Mouse (Mus musculus) CD4-positive helper T cell, adult 2 months (primary cell): ENCODE measurements around the gene Clasrp.

Source experiments
- DNase-seq: peaks from one replicate; pipeline ENCODE4 v3.0.0-alpha.2; 2012; ENCODE audit warnings: low read depth, missing footprints, low spot score

Gene Clasrp

DNA sequence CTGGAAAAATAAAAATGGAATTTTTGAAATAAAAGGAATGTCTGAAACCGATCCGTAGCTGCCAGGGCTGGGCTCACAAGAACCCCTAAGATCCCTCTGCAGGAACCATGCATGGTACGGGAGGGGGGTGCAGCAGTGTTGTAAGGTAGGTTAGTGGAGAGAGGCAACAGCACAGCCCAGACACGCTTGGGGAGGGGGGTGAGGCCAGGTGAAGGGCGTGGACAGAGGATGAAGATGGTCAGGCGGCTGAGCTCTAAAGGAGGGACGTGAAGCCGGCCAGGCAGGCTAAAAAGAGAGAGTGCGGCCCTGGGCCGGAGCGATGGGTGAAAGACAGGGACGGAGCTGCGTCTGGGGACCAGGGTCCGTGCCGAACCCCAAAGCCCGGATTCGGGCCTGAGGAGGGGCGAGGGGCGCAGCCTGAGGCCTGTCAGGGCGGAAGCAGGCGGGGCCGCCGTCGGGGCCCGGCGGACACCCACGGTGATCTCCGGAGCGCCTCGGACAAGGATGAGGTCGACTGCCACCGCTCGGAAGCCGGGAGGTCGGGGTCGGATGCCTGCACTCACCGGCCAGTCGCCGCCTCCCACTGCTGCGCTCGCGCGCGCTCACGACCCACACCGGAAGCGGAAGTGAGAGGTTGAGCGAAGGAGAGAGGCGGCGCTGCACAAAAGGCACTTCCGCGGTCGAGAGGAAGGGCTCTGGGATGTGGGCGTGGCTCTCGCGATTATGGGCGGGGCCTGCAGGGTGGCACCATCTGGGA, at the start of gene Clasrp:
Gene Clasrp, minus strand, starts transcription at position 638 of the 757 bp plus-strand sequence.
- DNase-seq, result peak; percentile 95

DNA sequence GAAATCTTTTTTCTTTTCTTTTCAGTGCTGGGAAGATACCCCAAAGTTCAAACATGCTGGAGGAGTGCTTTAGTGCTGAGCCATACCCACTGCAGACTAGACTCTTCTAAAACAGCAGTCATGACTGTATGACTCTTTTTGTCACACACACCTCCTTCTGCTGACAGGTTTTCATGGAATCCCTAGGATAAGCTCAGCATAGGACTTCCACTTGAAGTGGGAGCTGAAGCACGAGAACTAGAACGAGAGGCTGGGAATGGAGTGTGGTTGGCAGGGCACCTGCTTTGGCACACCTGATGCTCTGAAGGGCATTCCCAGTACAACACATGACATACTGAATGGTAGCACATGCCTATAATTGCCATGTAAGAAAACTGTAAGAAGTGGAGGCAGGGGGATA, 48.3 kb upstream of the Clasrp start:
- DNase-seq, result no peak

DNA sequence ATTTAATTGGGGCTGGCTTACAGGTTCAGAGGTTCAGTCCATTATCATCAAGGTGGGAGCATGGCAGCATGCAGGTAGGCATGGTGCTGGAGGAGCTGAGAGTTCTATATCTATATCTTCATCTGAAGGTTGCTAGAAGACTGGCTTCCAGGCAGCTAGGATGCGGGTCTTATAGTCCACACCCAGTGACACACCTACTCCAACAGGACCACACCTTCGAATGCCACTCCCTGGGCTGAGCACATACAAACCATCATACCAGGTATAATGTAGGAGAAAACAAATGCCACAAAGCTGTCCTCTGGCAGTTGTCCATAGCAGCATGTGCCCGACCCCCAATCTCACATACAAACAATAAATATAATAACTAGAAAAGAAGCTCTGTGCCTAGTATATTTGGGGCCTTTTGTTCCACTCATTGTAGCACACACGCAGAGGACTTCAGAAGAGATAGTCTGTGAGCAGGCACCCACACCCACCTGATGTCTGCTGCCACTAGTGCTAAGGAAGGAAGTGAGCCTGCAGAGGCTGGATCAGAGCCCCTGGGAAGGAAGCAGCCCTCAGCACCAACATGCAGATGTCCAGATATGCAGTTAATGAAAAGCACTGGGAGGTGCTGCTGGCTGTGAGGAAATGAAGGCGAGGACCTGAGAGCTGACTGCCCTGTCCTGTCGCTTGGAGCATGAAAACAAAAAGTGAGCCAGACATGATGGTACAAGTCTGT, 46.9 kb upstream of the Clasrp start:
- no peak for DNase-seq

DNA sequence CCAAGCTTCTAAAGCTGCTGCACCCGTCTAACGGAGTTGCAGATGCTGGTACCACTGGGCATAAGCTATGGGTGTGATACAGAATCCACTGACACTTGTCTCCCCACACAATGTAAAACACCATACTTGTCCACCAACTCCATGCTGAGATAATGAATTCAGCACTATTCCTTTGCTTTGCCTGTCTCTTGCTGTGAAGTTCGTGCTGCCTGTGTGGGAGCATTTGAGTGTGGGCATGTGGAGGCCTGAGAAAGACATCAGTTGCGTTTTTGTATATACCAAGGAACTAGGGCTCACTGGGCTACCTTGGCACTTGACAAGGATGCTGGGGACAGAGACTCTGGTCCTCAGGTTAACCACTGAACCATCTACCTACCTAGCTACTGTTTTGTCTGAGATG, 36.9 kb upstream of the Clasrp start:
- DNase-seq, result no peak

DNA sequence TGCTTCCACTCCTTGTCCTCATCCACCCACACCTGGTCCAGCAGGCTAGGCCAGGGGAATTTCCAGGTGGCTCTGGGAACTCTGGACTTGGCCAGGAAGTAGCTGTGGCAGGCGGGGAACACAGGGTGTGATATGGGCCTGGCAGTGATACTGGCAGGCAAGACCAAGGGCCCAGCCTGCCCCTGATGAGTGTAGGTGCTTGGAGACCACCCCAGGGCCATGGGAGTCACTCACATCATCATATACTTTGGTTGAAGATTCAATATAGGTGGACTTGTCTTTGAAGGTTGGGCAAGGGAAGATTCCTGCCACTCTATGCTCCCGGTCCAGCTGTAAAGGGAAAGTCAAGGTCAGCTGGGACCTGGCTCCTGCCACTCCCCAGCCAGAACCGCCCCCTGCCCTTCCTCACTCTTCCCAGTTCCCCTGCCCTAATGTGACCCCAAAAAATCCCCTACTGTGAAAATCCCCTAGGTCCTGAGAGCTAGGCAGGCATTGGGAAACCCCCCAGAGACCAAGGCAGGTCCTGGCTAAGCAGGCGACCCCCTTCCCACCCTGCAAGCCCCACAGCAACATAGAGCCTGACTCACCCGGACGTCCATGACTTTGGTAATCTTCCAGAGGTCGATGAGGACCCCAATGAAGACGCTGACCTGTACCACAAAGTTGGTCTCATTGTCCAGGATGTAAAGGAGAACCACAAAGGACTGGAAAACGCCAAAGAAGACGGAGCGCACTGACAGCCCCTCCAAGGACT, 31.0 kb upstream of the Clasrp start:
- DNase-seq, result no peak

DNA sequence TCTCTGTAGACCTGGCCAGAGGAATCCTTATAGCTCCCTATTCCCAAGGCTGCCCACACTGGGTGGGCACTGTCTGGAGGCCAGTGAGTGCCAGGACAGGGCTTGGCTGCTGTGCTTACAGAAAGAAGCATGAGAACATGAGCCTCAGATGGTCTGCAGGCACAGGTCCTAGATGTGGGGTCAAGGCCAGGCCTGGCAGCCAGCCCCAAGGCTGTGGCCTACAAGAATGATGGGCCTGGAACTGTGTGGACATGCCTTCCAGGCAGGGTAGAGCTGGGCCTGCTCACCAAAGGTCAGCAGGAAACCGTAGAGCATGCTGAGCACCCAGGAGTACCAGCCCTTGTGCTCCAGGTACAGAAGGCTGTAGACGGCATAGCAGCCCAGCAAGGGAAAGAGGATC, 30.3 kb upstream of the Clasrp start:
- DNase-seq, result no peak

DNA sequence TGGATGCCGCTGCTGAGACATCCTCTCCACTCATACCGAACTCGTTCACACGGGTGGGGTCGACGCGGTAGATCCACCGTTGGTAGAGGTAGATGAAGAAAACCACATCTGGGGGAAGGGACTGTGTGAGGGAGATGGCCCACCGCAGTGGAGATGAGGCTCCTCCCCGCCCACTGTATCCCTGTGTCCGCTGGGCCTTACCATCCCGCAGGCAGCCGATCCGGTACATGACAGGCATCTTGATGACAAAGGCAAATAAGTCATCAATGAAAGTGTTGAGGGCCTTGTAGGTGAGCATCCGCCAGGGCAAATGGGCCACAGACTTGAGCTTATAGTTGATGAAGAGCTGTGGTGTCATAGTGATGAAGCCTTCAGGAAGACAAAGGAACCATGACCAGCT, 29.6 kb upstream of the Clasrp start:
- DNase-seq, result no peak

DNA sequence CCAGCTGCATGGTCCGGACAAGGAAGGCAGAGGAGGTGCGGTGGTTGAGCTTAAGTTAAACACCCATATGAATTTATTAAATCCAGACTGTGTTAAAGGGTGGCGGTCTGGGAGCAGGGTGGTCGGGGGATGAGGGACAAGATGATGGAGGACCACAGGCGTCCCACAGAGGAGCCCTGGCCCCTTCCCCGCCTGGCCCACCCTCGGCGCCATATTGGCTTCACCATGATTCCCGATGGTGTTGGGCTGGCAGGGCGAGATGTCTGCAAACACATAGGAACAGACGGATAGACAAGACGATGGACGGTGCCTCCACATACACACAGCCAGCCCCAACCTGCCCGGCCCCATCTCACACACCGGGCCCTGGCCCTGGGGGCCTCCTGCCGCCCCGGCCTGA, 28.9 kb upstream of the Clasrp start:
- DNase-seq, result no peak

DNA sequence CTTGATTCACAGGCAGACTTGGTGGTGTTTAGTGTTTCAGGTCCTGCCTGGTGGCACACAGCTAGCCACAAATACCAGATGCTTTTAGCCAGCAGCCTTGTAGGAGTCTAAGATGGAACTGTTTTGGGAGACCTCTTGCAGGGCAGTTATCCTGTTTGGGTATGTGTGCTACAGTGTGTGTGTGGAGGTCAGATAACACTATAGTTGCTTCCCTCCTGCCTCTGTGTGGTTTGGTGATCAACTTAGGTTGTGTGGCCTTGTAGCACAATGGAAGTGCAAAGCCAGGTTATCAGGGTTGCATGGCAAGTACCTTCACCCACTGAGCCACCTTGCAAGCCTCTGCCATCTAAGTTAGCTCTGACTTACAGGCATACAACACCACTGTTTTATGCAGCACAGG, 28.4 kb upstream of the Clasrp start:
- DNase-seq, result no peak

DNA sequence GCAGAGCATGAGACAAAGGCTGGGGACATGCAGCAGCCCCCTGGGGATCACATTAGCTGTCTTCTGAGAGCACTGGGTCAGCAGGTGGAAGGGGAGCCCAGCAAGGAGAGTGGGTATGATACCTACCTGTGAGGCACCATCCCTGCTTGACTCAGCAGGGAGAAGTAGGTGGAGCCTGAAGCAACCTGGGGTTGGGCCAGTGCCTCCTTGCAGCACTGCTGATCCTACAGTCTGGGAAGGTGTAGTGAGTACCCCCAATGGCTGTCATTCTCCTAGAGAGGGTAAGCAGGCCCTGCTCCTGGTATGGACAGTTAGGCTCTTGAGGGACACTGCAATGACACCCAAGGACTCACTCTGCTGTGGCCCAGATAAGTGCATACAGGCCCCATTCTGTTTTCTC, 28.0 kb upstream of the Clasrp start:
- DNase-seq, result no peak

DNA sequence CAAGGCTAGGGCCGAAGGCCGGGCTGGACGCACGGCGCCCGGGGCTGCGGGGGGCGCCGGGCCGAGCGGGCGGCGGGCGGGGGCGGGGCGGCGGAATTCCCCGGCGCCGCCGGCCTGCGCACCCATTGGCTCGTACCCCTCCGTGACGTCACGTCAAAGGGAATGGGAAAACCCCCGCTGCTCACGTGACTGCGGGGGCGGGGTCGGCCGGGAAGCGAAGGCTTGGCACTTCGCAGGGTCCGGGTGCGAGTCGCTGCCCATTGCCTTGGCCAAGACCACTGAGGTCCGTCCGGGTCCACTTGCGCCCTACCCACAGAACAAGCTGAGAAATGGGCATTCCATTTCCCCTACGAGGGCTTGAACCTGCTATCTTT, 25.1 kb upstream of the Clasrp start, which contains the start of gene Relb:
Gene Relb, minus strand, starts transcription at position 78 of the 374 bp plus-strand sequence.
- peak; percentile 92 for DNase-seq

DNA sequence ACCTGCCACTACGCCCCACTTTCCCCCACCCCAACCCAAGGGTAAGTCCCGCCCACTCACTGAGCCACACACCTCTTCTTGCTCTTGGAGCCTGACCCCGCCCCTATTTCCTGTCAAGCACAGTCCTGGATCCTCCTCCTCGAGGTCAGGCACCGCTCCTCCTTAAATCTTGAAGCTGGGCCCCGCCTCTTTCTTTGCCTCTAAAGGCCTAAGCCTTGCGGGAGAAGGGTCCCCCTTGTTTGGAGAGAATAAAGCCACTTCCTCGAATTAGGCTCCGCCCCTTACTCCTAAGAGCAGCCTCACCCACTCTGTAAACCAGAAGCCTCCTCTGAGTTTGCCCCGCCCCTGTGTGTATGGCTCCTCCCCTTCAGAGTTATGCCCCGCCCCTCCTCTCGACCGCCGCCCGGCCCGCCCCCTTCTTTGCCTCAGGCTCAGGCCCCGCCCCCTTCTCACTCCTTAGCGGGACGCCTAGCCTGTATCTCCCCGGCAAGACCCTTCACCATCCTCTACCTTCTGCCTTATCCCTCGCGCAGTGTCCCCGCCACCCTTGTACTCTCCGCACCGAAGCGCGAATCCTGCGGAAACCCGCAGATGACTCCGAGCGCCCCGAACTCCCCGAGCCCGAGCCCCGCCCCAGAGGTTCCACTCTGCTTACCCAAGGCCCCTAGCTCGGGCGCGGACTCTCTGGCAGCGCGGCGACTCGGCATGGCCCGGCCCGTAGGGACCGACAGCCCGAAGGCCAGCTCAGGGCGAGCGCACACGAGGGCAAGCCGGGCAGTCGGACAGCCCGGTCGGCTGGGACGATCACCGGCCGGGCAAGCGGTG, 24.5 kb upstream of the Clasrp start:
- DNase-seq, result peak; percentile 100

DNA sequence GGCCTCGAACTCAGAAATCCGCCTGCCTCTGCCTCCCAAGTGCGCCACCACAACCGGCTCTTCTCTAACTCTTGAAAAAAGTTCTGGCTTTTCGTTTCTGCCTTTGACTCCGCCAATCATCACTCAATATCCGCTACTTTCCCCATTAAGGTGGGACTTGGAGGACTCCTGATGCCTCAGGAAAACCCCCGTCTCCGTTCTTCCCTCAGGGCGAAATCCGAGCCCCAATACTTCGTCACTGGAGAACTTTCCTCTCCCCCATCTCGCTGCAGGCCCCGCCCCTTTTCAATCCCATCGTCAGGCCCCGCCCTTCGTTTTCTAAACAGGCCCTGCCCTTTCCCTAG, 23.9 kb upstream of the Clasrp start:
- no peak for DNase-seq

DNA sequence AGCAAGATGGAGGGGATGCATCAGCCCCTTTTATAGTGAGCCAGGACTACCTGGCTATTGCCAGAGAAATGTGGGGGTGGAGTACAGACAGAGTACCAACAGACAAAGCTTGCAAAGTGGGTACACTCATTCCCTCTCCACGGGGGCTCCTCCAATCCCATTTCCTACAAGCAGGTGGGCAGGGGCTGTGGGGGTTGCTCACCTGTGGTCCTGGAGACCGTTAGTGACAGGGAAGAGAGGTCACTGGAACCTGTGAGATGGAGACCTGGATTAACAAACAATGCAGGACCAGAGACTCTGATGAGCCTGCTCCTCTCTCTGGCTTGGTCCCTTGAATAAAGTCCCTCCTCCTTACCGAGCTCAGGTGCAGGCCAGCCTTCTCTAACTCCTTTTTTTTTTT, 23.4 kb upstream of the Clasrp start:
- no peak for DNase-seq

DNA sequence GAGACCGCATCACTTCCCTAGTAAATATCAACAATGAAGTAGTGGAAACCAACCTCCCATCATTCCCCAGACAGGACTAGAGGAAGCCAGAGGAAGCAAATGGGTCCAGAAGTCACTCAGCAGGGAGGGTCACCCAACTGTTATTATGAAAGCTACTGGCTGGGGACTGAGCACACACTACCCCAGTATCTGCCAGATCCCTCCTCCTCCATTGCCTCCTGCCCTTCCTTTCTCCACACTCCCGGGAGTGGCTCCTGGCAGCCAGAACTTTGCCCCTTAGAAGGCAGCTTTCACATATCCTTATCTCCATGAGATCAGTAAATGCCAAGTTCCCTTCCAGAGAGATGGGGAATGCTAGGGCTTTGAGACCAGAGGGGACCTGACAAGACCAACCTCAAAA, 19.1 kb upstream of the Clasrp start:
- no peak for DNase-seq

DNA sequence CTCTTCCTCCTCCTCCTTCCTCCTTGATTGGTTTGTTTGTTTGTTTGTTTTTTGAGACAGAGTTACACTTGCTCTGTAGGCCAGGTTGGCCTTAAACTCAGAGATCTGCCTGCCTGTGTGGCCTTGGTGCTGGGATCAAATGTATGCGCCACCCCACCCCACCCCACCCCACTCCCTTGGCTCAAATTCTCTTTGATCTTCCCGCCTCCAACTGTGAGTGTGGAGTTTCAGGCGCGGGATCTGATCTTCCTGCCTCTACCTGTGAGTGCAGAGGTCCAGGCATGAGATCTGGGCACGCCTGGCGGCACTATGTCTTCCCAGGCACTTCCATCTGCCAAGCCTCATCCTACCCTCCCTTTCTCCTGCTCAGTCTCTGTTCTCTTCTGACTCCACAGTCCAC, 18.0 kb upstream of the Clasrp start:
- DNase-seq, result no peak

DNA sequence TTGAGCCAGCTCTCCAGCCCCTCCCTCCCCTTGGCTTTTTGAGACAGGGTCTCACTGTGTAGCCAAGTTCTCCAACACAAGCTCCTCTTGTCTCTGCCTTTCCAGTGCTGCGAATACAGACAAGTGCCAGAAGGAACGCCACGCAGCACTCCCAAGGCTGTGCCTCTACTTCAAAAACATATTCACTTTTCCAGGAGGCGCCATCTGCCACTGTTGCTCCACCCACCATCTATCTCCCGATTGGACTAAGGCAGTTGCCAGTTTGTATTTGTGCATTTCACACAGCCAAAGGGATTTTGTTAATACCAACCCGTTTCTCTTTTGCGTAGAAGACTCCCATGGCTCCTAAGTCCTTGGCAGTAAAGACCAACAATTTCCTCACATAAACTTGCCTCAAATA, 16.5 kb upstream of the Clasrp start:
- DNase-seq, result no peak

DNA sequence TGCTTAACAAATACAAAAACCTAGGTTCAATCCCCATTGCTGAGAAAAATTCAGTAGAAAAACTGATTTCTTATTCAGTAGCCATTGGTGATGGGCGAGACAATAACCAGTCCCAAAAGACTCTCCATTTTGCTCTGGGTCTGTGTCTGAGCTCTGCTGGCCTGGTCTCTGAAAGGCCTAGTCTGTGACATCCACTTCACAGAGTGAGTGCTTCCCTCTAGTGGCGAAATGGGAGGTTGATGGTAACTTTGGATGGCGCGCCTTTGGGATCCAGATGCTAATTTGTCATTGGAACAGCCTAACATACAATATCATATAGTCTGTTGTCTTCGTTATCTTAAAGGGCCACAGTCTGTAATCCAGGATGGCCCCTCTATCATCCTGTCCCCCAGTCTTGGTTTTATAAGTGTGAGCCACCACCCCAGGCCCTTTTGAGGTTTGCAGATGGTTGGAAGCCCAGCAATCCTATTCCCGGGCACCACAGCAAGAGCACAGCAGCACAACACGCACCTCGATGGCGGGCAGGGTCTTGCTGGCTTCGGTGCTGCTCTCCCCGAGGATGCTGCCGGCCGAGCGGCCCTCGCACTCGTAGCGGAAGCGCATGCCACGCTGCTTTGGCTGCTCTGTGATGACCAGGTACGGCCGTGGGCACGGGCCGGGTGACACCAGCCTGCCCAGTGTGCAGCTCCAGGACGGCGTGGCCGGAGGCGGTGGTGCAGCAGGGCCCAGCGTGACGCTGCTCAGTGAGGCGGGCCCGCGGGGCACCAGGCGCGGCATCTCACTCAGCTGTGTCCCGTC, 14.9 kb upstream of the Clasrp start:
- peak; percentile 72 for DNase-seq

DNA sequence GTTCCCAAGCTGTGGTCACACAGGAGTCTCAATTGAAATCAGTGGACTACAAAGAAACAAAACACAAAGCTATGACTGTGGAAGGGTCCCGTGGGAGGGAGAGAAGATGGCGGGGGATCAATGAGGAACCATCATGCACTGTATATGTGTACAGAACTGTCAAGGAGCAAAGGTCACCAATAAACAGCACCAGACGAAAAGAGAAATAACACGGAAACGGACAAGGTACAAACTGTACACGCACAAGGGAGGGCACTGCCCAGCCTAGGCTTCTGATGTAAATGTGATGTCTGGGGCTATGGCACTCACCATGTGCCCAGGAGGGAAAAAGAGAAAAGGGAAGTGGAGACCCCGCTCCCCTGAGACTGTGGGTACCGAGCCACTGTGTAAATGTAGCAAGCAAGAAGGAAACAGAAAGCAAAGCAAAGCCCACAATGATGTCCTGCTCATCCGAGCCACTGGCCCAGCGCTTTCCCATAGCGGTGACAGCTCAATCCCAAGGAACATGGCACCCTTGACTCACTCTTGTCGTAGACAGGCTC, 10.8 kb upstream of the Clasrp start:
- DNase-seq, result no peak

DNA sequence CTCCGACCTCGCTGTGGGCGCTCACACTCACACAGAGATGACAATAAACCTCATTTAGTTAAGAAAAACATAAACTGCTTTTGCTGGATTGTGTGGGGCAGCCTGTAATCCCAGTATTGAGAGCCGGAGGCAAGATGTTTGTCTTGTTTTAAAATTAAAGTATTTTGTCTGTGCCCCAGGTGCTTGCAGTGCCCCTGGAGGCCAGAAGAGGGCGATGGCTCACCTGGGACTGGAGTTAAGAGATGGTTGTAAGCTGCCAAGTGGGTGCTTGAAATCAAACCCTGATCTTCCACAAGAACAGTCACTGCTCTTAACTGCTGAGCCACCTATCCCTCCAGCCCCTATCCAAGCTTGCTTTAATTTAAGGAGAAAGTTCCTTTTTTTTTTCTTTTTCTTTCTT, 6.7 kb upstream of the Clasrp start:
- DNase-seq, result no peak
